Mouse (Mus musculus): Measurements from ENCODE around the gene Zdhhc5.
A peak's percentile ranks its signal among the peaks of the same experiment; 100 is the strongest.
"Not testable (repeated sequence)": the region's sequence is repeated elsewhere in the genome, so short reads cannot be mapped to it uniquely, and the experiment has no call there.

The Zdhhc5 gene

DNA sequence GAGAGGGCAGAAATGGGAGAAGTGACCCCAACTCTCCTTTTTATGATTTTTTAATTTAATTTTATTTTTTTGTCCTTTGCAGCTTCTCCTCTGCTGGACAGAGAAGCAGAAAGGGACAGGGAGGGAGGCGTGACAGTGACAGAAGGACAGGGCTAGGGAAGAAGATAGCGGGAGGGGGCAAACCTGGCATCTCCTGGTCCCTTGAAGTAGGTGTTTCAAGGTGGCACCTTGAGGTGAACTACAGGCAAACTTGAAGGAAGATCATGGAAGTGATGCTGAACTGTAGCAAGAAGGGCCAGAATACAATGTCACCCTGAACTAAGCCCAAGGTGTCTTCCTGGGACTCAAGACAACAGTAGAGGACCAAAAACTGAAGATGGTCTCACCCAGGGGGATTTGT is 19.9 kb upstream of the Zdhhc5 start:
- DNase-seq (ENCODE audit: low spot score), result no peak

DNA sequence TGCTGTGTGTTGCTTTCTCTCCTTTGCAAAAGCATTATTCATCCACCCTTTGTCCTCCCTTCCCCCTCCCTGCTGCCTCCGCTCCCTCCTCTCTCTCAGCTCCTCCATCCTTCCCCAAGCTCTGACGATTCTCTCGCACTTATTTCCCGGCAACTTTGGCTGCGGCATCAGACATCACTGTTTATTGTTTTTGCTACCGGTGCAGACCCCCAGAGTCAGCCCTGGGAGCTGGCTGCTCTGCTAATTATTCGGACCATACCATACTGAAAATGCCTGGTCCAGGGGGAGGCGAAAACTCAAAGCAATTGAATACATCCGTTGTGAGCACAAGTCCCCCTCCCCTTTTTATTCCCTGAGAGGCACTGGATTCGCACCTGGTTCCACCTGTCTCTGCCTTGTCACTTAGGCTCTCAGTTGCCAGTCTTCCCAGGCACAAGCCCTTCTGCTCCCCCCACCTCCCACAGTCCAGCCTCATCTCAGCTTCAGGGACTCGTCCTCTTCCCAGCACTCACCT is 19.4 kb upstream of the Zdhhc5 start:
- DNase-seq (ENCODE audit: low spot score), result no peak

DNA sequence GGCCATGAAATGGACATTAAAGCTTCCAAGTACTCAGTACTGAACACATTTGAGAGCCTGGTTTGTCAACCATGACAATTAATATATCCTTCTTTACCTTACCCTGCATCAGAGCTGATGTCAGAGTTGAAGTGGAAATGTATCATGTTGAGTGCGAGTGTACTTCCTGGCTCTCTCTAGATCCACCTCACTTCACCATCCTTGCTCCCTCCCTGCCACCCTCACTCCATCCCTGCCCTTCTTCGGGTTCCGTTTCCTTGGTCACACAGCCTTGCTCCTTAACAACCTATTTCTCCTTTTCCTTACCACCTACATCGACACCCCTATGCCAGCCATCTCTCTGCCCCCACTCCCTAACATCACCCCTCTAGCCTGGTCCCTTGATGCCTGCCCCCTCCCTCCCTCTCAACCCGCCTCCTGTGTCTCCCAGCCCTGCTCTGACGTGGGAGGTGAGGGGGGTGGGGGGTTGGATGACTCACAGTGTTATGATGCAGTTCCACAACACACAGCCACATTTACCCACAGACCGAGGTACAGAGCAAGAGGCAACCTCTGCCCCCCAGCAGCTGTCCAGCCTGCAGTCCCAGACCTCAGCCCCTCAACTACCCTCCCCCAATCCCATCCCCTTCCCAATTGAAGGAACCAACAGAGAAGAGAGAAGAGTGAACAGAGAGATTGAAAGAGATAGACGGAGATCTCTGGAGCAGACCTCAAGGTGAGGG is 18.8 kb upstream of the Zdhhc5 start, which contains the start of gene Ypel4:
TSS of gene Ypel4 (plus strand) at position 480 of the 722 bp plus-strand sequence.
- no peak for DNase-seq (ENCODE audit: low spot score)

DNA sequence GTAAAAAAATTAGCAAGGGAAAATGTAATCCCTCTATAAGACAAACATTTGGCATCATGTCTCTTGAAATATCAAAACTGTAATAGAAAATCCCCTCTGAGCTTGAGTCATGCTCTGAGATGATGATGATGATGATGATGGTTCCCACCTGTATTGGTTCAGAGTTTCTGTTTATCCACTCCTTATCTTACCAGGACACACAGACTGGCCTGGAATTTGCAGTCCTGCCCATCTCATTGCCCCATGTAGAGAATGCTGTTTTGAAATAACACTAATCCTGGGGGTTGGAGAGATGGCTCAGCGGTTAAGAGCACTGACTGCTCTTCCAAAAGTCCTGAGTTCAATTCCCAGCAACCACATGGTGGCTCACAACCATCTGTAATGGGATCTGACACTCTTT is 17.4 kb upstream of the Zdhhc5 start:
- DNase-seq (ENCODE audit: low spot score), result no peak

DNA sequence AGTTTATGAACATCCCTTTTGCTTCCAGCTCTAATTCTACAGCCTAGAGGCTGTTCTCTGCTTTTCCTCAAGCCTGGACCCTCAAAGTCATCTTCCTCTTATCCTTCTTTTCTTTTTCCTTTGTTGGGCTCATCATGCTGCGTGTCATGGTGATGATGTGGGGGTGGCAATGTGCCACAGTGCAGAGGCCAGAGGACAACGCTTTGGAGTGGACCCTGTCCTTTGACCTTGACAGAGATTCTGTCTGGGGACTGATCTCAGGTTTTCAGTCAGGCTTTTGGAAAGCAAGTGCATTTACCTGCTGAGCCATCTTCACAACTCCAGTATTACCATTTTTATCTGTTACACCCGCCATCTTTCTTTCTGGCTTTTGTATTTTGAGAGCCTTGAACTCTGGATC is 16.2 kb upstream of the Zdhhc5 start:
- DNase-seq (ENCODE audit: low spot score), result no peak

DNA sequence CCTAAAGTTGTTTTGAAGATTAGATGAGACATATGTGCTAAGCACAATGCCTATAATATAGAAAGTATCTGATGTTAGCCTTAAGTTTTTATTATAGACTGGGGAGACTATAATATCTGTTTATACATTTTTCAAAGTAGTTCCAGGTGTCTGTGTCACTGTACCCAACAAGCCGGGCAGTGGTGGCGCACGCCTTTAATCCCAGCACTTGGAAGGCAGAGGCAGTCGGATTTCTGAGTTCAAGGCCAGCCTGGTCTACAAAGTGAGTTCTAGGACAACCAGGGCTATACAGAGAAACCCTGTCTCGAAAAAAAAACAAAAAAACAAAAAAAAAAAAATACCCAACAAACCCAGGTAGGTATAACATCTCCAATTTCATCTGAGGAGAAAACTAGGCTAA is 13.2 kb upstream of the Zdhhc5 start:
- not testable (repeated sequence) for DNase-seq (ENCODE audit: low spot score)

DNA sequence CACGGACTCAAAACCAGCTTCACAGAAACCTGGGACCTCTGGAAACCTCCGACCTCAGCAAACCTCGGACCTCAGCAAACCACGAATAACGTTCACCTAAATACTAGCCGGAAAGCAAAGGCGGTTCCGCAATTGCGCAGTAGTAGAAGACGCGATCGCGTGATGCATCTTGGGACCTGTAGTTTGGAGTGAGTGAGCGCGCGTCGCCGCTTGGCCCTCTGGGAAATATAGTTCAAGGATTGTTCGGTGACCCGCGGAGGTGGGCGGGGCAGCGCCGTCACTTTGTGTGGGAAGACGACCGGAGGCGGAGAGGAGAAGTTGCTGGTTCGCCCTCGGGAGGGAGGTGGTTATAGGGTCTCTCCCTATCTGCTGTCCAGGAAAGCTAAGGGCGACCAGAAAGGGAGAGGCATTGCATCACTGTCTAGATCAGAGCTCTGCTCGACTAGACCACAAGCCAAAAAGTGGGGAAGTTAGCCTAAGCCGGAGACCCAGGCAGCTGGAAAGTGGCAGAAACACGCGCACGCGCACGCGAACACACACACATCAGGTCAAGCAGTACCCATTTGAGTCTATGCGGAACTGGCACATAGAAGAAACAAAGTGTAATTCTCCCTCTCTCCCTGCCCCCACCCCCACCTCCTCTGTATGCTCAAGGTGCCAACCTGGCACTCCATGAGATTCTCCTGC is 12.3 kb upstream of the Zdhhc5 start, which contains the start of gene Clp1:
TSS of gene Clp1 (minus strand) at position 179 of the 687 bp plus-strand sequence.
- peak; percentile 96 for DNase-seq (ENCODE audit: low spot score)

DNA sequence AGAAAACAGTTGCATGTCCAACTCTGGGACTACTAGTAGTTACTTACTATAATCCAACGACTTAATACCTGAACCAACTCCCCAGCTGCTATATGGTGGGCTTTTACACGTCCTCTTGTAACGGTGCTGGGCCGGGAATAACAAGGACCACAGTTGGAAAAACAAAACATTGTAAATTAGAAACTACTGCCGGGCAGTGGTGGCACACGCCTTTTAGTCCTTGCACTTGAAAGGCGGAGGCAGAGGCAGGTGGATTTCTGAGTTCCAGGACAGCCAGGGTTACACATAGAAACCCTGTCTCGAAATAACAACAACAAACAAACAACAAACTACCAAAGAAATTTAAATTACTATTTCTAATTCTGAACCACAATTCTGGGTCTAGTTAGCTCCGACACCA is 11.7 kb upstream of the Zdhhc5 start:
- DNase-seq (ENCODE audit: low spot score), result no peak

DNA sequence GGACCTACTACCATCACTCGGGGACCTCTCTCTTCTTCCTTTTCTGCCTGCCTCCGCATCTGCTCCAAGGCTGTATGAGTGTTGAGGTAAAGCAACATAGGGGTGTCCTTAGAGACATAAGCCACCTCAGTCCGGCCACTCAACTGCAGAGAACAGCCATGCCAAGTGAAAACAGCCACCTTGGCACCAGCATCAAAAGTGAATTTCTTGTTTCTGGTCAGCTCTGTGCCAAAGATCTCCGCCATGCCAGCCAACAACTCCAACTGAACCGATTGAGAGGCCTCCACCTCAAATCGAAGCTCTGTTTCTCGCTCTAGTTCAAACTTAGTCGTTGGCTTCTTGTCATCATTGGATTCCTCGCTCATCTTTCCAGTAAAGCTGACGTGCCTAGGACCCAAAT is 10.8 kb upstream of the Zdhhc5 start:
- DNase-seq (ENCODE audit: low spot score), result no peak

DNA sequence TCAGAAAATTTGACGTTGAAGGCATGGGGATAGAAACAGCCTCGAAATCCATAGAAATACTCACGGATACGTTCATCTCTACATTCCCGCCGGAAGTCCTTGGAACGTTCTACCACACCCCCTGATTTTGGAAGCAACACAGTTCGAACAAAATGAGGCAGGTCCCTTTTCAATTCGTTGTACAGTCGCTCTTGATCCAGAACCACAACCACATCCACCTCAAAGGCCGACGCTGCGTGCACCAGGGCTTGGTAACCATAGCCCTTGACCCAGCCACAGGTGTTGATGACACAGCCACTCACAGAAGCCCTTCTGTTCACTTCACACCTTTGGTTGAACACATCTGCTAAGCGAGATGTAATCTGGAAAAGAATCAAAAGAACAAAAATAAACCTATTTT is 8.9 kb upstream of the Zdhhc5 start:
- DNase-seq (ENCODE audit: low spot score), result no peak

DNA sequence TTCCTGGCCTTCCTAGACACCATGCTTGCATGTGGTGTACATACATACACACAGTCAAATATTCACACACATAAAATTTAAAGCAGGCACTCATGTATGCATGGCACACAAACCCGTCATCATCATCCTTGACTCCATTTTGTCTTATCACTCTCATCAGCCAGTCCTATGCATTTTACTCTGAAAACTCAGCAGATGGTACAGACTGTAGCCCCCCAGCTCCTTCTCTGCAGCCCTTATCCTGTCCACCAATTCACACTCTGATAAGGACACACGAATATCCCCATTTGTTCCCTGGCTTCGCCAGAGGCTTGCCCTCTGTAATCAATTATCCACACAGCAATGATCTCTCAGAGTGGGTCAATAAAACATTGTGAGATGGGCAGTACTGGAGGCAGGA is 6.2 kb upstream of the Zdhhc5 start:
- DNase-seq (ENCODE audit: low spot score), result no peak

DNA sequence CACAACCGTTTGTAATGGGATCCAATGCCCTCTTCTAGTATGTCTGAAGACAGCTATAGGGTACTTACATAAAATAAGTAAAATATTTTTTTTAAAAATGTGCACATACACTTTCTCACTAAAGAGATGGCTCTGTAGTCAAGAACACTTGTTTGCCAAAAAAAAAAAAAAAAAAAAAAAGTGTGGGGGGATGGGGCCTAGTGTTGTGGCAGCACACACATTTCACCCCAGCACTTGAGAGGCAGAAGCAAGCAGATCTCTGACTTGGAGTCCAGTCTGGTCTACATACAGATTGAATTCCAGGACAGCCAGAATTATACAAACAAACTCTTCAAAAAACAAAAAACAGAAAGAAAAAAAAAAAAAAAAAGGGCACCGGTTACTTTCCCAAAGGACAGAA is 5.7 kb upstream of the Zdhhc5 start:
- DNase-seq (ENCODE audit: low spot score), result no peak

DNA sequence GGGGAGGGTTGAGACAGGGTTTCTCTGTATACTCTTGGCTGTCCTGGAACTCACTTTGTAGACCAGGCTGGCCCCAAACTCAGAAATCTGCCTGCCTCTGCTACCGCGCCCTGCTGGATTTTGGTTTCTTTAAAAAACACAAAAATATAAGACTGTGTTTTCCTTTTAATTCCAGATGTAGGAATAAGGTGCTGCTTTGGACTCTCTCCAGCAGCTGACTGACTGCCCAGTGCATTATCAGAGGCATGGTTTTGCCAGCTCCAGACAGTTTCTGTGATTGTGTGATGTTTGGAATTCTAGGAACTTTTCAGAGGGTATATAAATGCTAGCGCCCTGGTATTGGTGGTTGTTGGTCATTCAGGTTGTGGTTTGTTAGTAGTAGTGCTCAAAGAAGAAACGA is 2.4 kb upstream of the Zdhhc5 start:
- DNase-seq (ENCODE audit: low spot score), result no peak

DNA sequence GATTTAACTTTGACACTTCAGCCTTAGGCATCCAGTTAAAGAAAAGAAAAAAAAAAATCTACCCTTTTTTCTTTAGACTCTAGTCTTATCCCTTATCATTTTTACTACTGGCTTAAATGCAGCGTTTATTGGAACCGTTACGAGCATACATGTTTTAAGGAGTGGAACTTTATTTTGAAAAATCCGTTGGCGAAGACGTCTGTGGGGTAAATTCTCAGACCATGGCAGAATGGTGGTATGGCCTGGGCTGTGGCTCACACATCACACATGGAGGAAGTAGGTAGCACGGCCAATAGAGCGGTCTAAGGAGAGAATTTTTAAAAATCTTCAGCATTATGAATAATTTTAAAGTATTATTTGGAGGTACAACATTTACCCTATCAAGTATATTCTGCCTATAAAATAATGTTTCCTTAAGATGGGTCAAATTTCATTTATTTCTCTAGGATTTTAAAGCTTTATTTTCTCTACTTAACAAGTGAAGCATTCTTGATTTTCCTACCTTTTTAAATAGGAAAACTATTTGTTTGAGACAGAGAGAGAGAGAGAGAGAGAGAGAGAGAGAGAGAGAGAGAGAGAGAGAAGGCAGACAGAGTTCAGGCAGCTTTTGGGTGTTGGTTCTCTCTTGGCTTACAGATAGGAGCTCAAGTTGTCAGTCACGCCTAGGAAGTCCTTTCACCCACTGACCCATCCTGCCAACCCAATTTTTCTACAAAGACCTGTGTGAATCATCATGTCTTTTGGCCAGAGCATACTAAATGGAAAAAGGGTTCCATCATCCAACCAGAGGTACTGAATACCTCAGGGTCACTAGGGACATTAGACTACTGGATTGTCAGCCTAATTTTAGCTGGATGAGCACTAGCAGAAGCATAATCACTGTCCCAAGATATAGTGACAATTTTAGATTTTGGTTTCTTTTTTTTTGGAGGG is 1.7 kb upstream of the Zdhhc5 start:
- no peak for DNase-seq (ENCODE audit: low spot score)

DNA sequence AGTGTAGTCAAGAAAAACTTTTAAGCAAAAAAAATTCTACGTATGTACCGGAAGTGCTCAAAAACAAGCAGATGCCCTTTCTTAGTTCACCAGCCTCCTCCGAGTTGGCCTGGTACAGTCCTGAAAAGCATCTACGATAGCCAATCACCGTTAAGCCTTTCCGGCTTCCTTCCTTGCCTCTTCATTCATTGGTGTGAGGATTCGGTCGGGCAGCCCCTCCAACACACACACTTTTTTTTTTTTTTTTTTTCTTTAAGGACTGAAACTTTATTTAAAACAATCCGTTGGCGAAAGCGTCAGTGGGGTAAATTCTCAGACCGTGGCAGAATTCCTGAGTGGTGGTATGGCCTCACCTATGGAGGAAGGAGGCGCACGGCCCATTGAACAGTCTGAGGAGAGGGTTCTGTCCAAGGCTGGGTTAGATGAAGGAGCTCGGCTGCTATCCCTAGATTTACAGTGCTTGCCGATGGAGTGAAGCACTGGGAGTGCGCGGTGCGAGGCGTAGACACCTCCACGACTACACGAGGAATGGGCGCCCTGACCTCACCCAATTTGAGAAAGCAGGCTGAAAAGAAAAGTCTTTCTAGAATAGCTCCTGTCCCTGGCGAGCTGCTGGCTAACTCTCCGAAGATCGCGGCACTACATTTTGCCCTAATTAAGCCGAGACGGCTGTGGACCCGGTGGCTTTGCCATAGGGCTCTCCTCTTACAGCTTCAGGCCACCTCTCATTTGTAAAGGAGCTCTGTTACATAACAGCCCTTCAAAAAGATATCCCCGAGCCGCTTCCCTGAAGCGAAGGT is 782 bp upstream of the Zdhhc5 start:
- DNase-seq (ENCODE audit: low spot score), result peak; percentile 63

DNA sequence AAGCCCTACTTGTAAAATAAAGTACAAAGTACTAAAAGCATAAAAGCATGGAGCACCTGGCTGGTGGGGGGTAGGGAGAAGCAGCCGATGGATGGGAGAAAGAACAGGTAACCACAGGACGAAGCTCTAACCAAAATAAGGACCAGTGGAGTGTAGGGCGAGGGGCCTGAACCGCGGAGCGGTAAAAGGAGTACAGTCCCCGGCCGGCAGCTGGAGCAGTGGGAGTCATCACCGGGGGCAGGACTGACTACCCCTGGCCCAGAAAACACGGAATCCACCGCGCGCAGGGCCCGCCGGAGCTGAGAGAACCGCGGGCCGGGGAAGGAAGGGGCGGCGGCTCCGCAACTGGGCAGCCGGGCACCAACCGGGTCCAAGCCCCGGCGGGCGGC is 564 bp downstream of the Zdhhc5 start:
- no peak for DNase-seq (ENCODE audit: low spot score)

DNA sequence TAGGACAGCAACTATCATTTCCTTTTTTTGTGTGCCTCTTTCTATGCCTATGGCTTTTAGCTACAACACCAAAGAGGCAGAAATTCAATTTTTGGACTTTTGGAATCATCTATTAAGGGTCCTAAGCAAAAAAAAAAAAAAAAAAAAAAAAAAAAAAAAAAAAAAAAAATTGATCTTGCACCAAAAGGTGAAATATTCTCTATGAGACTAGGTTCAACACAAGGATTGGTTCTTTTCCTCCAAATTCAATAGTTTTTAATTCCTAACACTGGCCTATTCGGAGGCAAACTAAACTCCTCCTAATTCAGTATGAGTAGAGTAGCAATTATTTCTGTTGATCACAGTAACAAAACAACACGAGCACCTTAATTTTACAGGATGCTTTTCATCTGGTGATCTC is 3.1 kb downstream of the Zdhhc5 start:
- no peak for DNase-seq (ENCODE audit: low spot score)

DNA sequence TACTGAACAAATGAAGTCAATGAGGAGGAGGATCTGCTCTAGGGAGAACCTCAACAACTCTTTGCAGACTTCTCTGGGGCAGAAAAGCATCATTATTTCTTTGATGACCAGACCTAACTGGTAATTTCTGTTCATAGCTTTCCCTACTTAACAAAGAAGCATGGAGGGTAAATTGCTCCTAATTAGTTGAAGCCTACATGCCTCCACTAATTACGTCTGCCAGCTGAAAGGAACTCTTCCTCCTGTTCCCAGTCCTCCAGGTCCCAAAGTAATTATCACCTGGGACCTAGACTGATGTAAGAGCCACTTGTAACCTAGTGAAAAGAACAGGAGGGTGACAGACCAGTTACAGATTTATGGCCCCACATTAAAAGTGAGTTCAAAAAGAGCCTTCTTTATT is 7.5 kb downstream of the Zdhhc5 start:
- no peak for DNase-seq (ENCODE audit: low spot score)

DNA sequence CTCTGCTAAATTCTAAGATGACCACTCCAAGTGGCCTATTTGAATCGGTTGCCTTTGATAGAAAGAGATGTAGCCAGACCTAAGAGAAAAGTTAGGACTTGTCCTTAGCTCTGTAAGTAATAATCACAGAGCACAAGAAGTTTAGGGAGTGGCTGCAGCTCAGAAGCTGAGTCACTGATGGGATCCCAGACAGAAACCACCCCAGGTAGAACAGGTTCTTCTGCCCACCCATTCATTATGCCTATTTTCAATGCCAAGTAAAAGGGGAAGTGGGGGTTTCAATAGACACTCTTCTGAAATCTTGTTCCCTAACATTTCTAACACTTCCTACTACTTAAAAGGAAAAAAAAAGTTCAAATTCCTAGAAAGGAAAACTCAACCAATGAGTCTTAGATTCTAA is 9.7 kb downstream of the Zdhhc5 start:
- DNase-seq (ENCODE audit: low spot score), result no peak

DNA sequence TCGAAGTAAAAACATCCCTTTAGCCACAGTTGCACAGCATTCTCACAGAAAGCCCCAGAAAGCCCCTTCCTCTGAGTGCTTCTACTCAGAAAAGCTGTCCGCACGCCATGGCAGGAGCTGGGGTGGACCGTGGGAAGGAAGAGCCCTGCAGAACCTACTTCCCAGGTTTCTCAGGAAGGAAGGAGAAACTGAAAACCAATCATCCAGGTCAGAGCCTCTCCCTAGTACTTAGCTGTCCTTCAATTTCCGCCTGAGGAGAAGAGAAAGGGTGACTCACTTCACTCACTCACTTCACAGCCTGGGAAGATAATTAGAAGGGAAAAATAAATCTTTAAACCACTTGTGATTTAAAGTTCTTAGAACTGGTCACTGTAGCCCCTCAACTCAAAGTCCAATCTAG is 10.7 kb downstream of the Zdhhc5 start:
- no peak for DNase-seq (ENCODE audit: low spot score)

DNA sequence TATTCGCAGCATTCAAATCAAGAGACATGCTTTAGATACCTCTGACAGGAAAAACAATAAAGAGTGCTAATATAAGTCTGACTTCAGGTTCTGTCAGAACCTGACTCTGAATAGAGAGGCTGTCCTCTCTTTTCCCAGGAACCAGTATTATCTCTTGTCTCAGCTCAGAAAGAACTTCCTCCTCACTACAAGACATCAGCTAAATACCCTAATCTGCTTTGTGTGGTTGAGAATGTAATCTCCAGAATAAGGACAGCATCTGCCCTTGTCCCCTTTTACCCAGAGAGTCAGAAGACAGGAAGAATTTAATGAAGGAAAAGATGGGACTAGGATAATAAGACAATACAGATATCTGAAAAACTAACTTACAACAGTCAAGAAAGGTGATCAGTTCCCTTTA is 11.5 kb downstream of the Zdhhc5 start:
- DNase-seq (ENCODE audit: low spot score), result no peak

Measured in layer of hippocampus, adult 9-10 months (tissue).